Mouse (Mus musculus) skeletal muscle tissue, postnatal 0 days (tissue): ENCODE data around the gene Frmpd4. TPM values are rescaled to one million over a fixed set of nuclear protein-coding genes. Genes with fewer than 3 reads are reported as not detected.

ENCODE experiments used
- polyA plus RNA-seq: library from polyadenylated mRNA; unstranded; fragments of >200 nt; fragmentation: Nextera tagmentation; extraction: Ambion mirVana; gene quantifications from 2 replicates; pipeline ENCODE4 v1.2.1, GENCODE M21; 2015

The Frmpd4 gene
- 0.03 and 0.09 TPM in 2 replicates for polyA plus RNA-seq

GRCm38 (mm10) chrX:168577131-168577530, at the start of gene Frmpd4:
Gene Frmpd4, minus strand, starts transcription at chrX:168577231.

Other genes with a start within 250 kb of the Frmpd4 start
- gene Msl3, start 96.7 kb upstream of the Frmpd4 start, polyA plus RNA-seq: 24.1 and 26.5 TPM in 2 replicates
- 5.6 and 5.7 TPM in 2 replicates for gene Arhgap6, start 217.9 kb upstream of the Frmpd4 start, polyA plus RNA-seq